Mouse (Mus musculus) testis, postnatal 14 days (tissue): ENCODE data around the gene Gm32802.
"Not testable (repeated sequence)": the region's sequence is repeated elsewhere in the genome, so short reads cannot be mapped to it uniquely, and the experiment has no call there.

Experiments used
- DNase-seq: peaks from one replicate; pipeline ENCODE4 v3.0.0; 2021; ENCODE audit warnings: low spot score

Gm32802 gene

GRCm38 (mm10) chr10:118258388-118258787 lies at the start of gene Gm32802:
Gm32802 (plus strand) TSS chr10:118258688.
- DNase-seq = not testable (repeated sequence)

- not testable (repeated sequence) for DNase-seq
These were observed 42.6 kb upstream of the Gm32802 start for GRCm38 (mm10) chr10:118215719-118216393.

- DNase-seq = not testable (repeated sequence)
These were observed 30.9 kb upstream of the Gm32802 start for GRCm38 (mm10) chr10:118227629-118228028.

GRCm38 (mm10) chr10:118232607-118233006 lies 25.9 kb upstream of the Gm32802 start:
- not testable (repeated sequence) for DNase-seq

- DNase-seq = not testable (repeated sequence)
These were observed 17.8 kb upstream of the Gm32802 start, which contains the start of gene Gm32717 for GRCm38 (mm10) chr10:118240680-118241079. Gm32717 (minus strand) TSS chr10:118240780.

- DNase-seq = not testable (repeated sequence)
These were observed 9.4 kb upstream of the Gm32802 start for GRCm38 (mm10) chr10:118249006-118249595.

- DNase-seq = peak; percentile 2
These were observed 7.6 kb upstream of the Gm32802 start for GRCm38 (mm10) chr10:118250852-118251295.

GRCm38 (mm10) chr10:118268812-118269211 lies 10.3 kb downstream of the Gm32802 start:
- DNase-seq = not testable (repeated sequence)

- DNase-seq = not testable (repeated sequence)
These were observed 12.9 kb downstream of the Gm32802 start for GRCm38 (mm10) chr10:118271416-118271815.

- not testable (repeated sequence) for DNase-seq
These were observed 19.6 kb downstream of the Gm32802 start for GRCm38 (mm10) chr10:118278069-118278468.

GRCm38 (mm10) chr10:118282565-118282964 lies 24.1 kb downstream of the Gm32802 start:
- not testable (repeated sequence) for DNase-seq

GRCm38 (mm10) chr10:118283016-118283415 lies 24.5 kb downstream of the Gm32802 start:
- DNase-seq = not testable (repeated sequence)

- no peak for DNase-seq
These were observed 36.5 kb downstream of the Gm32802 start, which contains the start of gene Iltifb for GRCm38 (mm10) chr10:118294938-118295337. Iltifb (minus strand) TSS chr10:118295038.

- not testable (repeated sequence) for DNase-seq
These were observed 43.6 kb downstream of the Gm32802 start for GRCm38 (mm10) chr10:118302133-118302532.
